Mouse (Mus musculus) inflammation-experienced regulatory T-cells (primary cell): ENCODE data around the gene Il6. TPM values are rescaled to one million over a fixed set of nuclear protein-coding genes. Genes with fewer than 3 reads are reported as not detected.

Experiments used
- polyA plus RNA-seq, 2 experiments: library from polyadenylated mRNA; unstranded; fragments of 100-300 nt; shearing (Covaris generic); gene quantifications; one replicate each; pipeline ENCODE4 v1.2.1; 2017

Gene Il6
- polyA plus RNA-seq, result 1 to 10 TPM in 1 of 2 experiments, under 1 TPM in 1; 0.51 to 3.2 TPM

GRCm38 (mm10) chr5:30012726-30013503 lies at the start of gene Il6:
Gene Il6, plus strand, starts transcription at chr5:30013114.

Other genes with a start within 250 kb of the Il6 start
- 10 to 100 TPM; 37.2 to 38.7 TPM for gene Tyms, start 60.5 kb downstream of the Il6 start, polyA plus RNA-seq
- gene Garem2, start 92.0 kb downstream of the Il6 start, polyA plus RNA-seq, result 1 to 10 TPM in 1 of 2 experiments, under 1 TPM in 1; 0.08 to 3.1 TPM
- gene 3110082J24Rik, start 93.0 kb downstream of the Il6 start, polyA plus RNA-seq, result not detected
- gene Hadha, start 142.0 kb downstream of the Il6 start, polyA plus RNA-seq, result 10 to 100 TPM; 89.8 to 94.9 TPM
- 100 to 1,000 TPM; 163 to 174 TPM for gene Hadhb, start 142.1 kb downstream of the Il6 start, polyA plus RNA-seq
- under 1 TPM in 1 of 2 experiments, not detected in 1; 0.81 TPM for gene Adgrf3, start 192.6 kb downstream of the Il6 start, polyA plus RNA-seq
- 10 to 100 TPM; 15.7 to 16.6 TPM for gene Selenoi, start 219.5 kb downstream of the Il6 start, polyA plus RNA-seq